Mouse (Mus musculus): ENCODE measurements around the gene Mkln1. TPM values are rescaled to one million over a fixed set of nuclear protein-coding genes. Genes with fewer than 3 reads are reported as not detected.
A peak's percentile ranks its signal among the peaks of the same experiment; 100 is the strongest.

Gene Mkln1
- polyA plus RNA-seq, 1 experiment from 2014 or later, result 152 TPM

DNA sequence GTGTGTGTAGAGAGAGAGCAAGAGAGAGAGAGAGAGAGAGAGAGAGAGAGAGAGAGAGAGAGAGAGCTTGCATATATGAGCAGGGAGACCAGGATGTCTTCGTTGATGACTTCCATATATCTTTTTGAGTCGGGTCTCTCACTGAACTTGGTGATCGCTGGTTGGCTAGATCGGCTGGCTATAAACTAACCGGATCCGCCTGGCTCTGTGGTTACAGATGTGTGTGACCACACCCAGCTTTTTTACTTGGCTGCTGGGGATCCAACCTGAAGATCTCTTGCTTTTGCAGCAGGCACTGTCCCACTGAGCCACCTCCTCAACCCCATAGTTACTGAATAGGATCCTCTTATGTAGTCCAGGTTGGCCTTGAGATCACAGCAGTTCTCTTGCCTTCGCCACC, 15.5 kb upstream of the Mkln1 start:
- Histone ChIP-seq H3K4me2 (replicated peaks) (no peak overlapping the region), H3K27ac (replicated peaks) (no peak overlapping the region), H3K4me1 (no peaks in the 10 kb centered on the region), H3K36me3 (no peaks in the 10 kb centered on the region), H3K27me3 (no peaks in the 10 kb centered on the region), H3K9ac (replicated peaks) (no peak overlapping the region), H3K9me3 (no peaks in the 10 kb centered on the region), H3K4me3 (no peak overlapping the region)
- 95% methylated on average over 7 of the region's 7 CpGs for WGBS
- ATAC-seq (replicated peaks), result no peak

DNA sequence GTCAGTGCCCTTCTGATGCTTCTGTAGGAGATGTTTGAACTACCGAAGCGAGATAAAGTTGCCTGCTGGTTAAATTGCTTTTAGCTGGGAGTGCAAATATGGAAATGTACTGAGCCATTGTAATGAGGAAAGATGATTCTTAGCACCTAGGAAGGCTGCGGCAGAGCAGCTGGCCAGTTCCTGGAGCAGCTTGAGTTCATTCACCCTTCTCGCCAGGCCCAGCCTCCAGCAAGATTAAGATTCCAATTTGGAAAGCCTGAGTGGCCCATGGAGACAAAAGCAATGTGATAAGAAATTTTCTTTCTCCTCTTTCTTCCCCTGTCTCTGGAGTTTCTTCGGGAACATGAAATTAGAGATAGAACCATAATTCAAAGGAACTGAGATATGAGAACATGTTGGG, 13.7 kb upstream of the Mkln1 start:
- Histone ChIP-seq H3K9me3 (no peaks in the 10 kb centered on the region), H3K4me2 (replicated peaks) (no peak overlapping the region), H3K27me3 (no peaks in the 10 kb centered on the region), H3K4me3 (no peak overlapping the region), H3K9ac (replicated peaks) (no peak overlapping the region), H3K4me1 (0 out of 2 replicates have a peak, but pooled peaks cover 4% of the 10 kb centered on the region), H3K36me3 (no peaks in the 10 kb centered on the region), H3K27ac (replicated peaks) (no peak overlapping the region)
- no peak for ATAC-seq (replicated peaks)
- WGBS, result 69% methylated on average over 5 of the region's 5 CpGs

DNA sequence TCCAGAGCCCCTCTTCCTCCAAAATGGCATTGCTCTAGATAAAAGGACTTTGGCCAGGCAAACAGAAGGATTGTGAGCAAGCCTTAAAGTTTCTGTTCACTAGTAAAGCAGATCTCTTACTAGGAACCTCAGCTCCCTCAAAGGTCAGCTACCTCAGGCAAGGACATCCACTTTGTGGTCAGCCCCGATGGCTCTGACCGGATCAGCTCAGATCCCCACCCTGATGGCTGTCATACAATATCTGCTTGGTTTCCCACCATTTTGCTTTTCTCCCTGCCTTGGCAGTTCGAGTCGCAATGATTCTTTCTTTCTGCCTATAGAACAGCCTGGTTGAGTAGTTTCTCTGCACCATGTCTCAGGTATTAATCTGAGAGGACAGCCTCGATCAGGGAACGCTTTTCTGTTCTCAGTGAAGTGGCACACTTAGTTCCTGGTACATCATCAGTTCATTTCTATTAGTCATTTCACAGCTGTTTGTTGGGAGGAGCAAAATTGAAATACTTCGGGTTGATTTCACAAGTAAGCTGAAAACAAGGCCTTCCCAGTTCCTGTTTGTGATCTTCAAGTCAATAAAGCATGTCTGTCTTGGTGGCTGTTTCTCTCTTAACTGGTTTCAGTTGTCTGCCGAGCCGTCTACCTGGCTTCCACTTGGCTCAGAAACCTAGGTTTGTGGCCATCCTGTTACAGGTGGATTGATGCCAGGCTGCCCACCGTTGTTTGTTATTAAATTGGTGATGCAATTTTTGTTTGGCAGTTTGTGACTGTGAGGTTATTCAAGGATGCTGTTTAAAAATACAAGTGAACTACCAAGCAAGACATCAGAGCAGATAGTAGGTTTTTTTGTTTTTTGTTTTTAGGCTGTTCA, 13.0 kb upstream of the Mkln1 start:
- no peaks in the 10 kb centered on the region for H3K27me3 ChIP-seq
- H3K9ac ChIP-seq (replicated peaks), result no peak overlapping the region
- no peaks in the 10 kb centered on the region for H3K36me3 ChIP-seq
- H3K9me3 ChIP-seq, result no peaks in the 10 kb centered on the region
- ATAC-seq (replicated peaks), result no peak
- WGBS, result 89% methylated on average over 10 of the region's 10 CpGs
- no peak overlapping the region for H3K27ac ChIP-seq (replicated peaks)
- H3K4me1 ChIP-seq, result 0 out of 2 replicates have a peak, but pooled peaks cover 5% of the 10 kb centered on the region
- H3K4me3 ChIP-seq, result no peak overlapping the region
- H3K4me2 ChIP-seq (replicated peaks), result no peak overlapping the region

DNA sequence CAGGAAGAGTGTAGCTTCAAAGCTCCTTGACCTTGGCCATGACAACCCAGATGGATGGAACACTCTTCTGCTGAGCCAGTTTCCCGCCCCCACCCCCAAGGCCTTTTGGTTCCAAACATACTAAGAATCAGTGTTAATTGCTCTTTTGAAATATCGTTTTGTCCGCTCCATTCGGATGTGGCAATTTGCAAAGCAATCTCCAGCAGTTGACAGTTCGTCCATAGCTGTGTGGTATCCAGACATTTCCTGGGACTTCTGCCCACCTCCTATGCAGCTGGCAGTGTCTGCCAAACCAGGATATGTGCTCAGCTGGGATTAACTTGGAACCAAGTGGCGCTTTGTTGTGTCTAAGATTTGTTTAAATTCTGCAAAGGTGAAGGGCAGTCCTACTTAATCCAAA, 8.8 kb upstream of the Mkln1 start:
- Histone ChIP-seq H3K4me1 (0 out of 2 replicates have a peak, but pooled peaks cover 5% of the 10 kb centered on the region), H3K4me3 (no peak overlapping the region), H3K36me3 (no peaks in the 10 kb centered on the region), H3K9ac (replicated peaks) (no peak overlapping the region), H3K4me2 (replicated peaks) (no peak overlapping the region), H3K27ac (replicated peaks) (no peak overlapping the region), H3K9me3 (no peaks in the 10 kb centered on the region), H3K27me3 (no peaks in the 10 kb centered on the region)
- no peak for ATAC-seq (replicated peaks)
- WGBS, result 65% methylated on average over 6 of the region's 6 CpGs

DNA sequence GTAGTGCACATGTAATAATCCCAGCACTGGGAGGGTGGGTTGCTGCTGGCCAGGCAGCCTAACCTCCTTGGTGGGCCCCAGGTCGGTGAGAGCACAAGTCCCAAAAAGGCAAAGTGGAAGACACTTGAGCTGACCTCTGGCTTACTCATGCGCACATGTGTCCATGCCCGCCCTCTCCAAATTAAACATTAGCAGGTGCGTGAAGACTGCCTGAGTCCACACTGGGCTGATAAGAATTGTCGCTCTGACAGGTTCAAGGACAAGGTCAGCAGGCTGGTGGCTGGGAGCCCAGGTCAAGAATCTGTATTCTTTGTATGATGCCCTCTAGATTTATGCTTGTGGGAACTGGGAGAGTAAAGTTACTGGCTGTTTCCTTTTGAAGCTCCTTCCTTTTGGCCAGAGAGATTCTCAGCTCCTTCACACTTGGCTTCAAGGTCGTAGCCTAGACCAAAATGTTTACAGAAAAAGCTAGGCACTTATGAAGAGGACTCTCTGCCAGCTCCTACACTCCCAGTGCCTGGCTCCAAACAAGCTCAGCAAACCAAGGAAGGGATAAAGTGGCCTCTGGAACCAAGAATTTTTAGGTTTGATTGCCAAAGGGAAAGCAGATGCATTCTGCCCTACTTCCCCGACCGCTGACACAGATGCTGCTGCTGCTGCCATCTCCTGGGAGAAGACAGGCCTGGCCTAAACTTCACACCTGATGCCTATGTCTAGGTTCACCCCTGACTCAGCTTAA, 8.1 kb upstream of the Mkln1 start:
- H3K4me2 ChIP-seq (replicated peaks), result no peak overlapping the region
- no peaks in the 10 kb centered on the region for H3K9me3 ChIP-seq
- no peaks in the 10 kb centered on the region for H3K27me3 ChIP-seq
- WGBS, result 81% methylated on average over 8 of the region's 8 CpGs
- 0 out of 2 replicates have a peak, but pooled peaks cover 5% of the 10 kb centered on the region for H3K4me1 ChIP-seq
- ATAC-seq (replicated peaks), result no peak
- no peaks in the 10 kb centered on the region for H3K36me3 ChIP-seq
- no peak overlapping the region for H3K4me3 ChIP-seq
- H3K9ac ChIP-seq (replicated peaks), result no peak overlapping the region
- no peak overlapping the region for H3K27ac ChIP-seq (replicated peaks)

DNA sequence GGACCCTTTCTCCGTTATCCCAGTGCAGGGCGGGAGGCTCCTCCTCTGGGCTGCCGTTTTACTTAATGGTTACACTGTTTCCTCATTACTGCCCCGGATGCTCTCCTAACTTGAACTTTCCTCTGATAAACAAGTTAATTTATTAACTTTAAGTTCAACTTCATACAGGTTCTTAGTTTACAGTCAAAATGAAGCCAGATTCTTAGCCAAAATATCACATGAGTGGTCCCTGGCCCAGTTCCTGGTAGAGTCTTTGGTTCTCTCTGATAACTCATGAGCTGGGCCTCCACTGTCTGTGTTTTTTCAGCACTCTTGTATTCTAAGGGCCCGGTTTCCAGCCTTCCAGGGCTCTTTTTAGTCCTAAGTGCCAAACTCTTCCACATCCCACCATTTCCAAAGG, 5.7 kb upstream of the Mkln1 start:
- H3K27me3 ChIP-seq, result no peaks in the 10 kb centered on the region
- H3K36me3 ChIP-seq, result no peaks in the 10 kb centered on the region
- no peak overlapping the region for H3K27ac ChIP-seq (replicated peaks)
- no peak overlapping the region for H3K4me3 ChIP-seq
- no peak for ATAC-seq (replicated peaks)
- H3K4me2 ChIP-seq (replicated peaks), result no peak overlapping the region
- 92% methylated on average over 5 of the region's 5 CpGs for WGBS
- peaks cover 7% of the 10 kb centered on the region; the same call in 1 of the 2 replicates for H3K4me1 ChIP-seq
- H3K9me3 ChIP-seq, result no peaks in the 10 kb centered on the region
- H3K9ac ChIP-seq (replicated peaks), result no peak overlapping the region

DNA sequence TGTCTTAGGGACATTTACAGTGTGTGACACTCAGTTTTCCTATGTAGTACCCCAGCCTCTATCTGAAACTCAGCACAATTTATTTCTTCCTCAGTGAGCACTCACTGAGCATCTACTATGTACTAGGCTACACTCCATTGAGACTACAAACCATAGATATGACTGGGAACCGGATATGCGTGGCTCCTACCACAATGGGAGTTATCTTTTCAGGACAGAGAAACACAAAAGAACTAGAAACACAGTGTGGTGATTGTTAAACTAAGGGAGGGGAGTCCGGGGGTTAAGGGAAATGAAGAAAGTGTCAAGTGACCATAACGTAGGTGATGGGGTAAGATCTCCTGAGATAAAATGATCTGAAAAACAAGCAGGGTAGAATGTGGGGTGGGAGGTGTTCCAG, 2.4 kb upstream of the Mkln1 start:
- Histone ChIP-seq H3K36me3 (no peaks in the 10 kb centered on the region), H3K4me2 (replicated peaks) (no peak overlapping the region), H3K27me3 (no peaks in the 10 kb centered on the region), H3K4me3 (no peak overlapping the region), H3K9me3 (no peaks in the 10 kb centered on the region), H3K27ac (replicated peaks) (no peak overlapping the region), H3K9ac (replicated peaks) (no peak overlapping the region), H3K4me1 (peaks cover 24% of the 10 kb centered on the region)
- ATAC-seq (replicated peaks), result no peak
- 79% methylated on average over 4 of the region's 4 CpGs for WGBS

DNA sequence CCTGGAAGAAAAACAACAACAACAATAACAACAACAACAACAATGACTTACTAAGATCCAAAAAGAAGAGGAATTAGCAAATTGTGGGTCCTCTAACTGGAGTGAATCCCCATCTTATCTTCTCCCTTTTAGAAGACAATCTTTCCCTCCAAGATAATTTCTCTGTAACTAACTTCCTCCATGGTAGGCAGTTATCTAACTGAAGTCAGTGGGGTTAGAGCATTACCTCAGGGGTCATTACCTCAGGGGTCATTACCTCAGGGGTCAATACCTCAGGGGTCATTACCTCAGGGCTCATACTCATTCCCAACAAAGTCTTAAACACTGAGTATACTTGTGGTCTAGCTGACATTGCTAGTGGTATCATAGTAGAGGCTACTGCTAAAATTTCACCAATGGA, 1.2 kb upstream of the Mkln1 start:
- ATAC-seq (replicated peaks), result no peak

DNA sequence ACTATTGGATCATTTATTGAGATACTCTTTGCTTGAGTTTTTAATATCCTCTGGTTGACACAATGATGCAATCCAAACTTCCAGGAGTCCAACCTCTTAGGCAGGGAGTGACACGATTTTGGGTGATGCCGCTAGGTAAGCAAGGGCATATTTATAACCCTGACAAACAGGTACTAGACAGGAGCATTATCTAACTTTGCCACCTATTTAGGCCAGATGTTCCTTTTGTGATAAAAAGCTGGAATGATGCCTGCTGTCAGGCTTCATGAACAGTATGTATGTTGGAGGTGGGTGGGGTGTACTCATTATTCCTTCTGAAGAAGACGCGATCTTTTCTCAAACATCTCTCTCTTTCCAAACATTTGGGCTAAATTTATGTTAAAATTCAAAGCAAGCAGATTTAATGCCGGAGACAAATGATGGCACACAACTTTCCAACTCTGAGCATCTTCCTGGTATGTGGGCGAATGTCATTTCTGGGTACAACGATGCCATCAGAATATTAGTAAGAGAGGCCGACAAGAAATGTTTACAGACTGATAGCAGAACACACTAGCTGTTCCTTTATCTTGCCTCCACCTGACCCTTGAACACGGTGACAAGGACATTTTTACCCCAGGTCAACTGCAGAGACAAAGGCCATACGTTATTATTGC, 632 bp upstream of the Mkln1 start:
- H3K27ac ChIP-seq (replicated peaks), result peak overlapping the region; percentile 93
- no peaks in the 10 kb centered on the region for H3K36me3 ChIP-seq
- H3K9me3 ChIP-seq, result no peaks in the 10 kb centered on the region
- peaks cover 27% of the 10 kb centered on the region for H3K4me1 ChIP-seq
- 61% methylated on average over 10 of the region's 10 CpGs for WGBS
- peak overlapping the region; percentile 95 for H3K9ac ChIP-seq (replicated peaks)
- ATAC-seq (replicated peaks), result 0 out of 2 replicates have a peak, but pooled peaks have one; percentile 1
- H3K27me3 ChIP-seq, result no peaks in the 10 kb centered on the region
- H3K4me2 ChIP-seq (replicated peaks), result peak overlapping the region; percentile 91
- peak overlapping the region; percentile 63 for H3K4me3 ChIP-seq

More for the DNA sequence above, 1.2 kb upstream of the Mkln1 start:
- no peaks in the 10 kb centered on the region for H3K9me3 ChIP-seq
- H3K4me1 ChIP-seq, result peaks cover 27% of the 10 kb centered on the region
- no peaks in the 10 kb centered on the region for H3K36me3 ChIP-seq
- H3K27me3 ChIP-seq, result no peaks in the 10 kb centered on the region
- H3K4me2 ChIP-seq (replicated peaks), result no peak overlapping the region
- no peak overlapping the region for H3K9ac ChIP-seq (replicated peaks)
- no peak overlapping the region for H3K4me3 ChIP-seq
- no peak overlapping the region for H3K27ac ChIP-seq (replicated peaks)

DNA sequence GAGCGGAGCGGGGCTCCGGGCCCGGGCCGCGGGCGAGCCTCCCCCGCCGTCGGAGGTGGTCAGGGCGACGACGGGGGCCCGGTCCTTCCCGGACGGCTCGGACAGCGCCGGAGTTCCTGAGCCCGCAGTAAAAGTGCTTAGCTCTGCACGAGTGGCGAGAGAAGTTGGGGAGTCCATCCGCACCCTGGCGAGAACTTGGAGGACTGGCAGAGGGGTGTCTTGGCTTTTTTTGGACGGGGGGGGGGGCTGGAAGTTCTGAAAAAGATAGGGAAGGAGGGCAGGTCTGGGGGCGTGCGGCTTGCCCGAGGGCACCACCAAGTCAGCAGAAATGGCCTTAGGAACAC, 643 bp downstream of the Mkln1 start:
- peak overlapping the region; percentile 95 for H3K9ac ChIP-seq (replicated peaks)
- peak overlapping the region; percentile 93 for H3K27ac ChIP-seq (replicated peaks)
- no peaks in the 10 kb centered on the region for H3K36me3 ChIP-seq
- under 1% methylated on average over 28 of the region's 28 CpGs for WGBS
- H3K4me2 ChIP-seq (replicated peaks), result peak overlapping the region; percentile 91
- no peaks in the 10 kb centered on the region for H3K27me3 ChIP-seq
- peak; percentile 10; the same call in 1 of the 2 replicates for ATAC-seq (replicated peaks)
- peaks cover 29% of the 10 kb centered on the region for H3K4me1 ChIP-seq
- peak overlapping the region; percentile 63 for H3K4me3 ChIP-seq
- no peaks in the 10 kb centered on the region for H3K9me3 ChIP-seq

DNA sequence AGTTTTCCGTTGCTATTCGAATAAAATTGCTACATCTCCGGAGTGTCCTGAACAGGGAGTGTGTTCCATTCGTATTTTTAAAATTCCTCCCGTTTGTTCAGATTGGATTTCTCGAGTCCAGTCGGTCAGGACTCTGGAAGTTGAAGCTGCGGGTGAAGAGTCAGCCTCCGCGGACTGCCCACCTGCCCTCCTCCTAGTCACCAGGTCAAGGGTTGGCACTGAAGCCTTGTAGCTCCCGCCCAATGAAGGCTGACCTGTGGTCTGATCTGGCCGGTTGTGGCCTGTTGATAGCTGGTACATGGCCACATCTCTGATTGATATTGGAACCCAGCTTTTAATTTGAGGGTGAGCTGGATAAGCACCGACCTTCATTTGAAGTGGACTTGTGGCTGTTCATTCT, 1.0 kb downstream of the Mkln1 start:
- peaks cover 32% of the 10 kb centered on the region for H3K4me1 ChIP-seq
- ATAC-seq (replicated peaks), result no peak
- 1% methylated on average over 13 of the region's 13 CpGs for WGBS
- peak overlapping the region; percentile 93; the same call in 1 of the 2 replicates for H3K27ac ChIP-seq (replicated peaks)
- peak overlapping the region; percentile 95 for H3K9ac ChIP-seq (replicated peaks)
- peak overlapping the region; percentile 91 for H3K4me2 ChIP-seq (replicated peaks)
- H3K9me3 ChIP-seq, result no peaks in the 10 kb centered on the region
- no peaks in the 10 kb centered on the region for H3K36me3 ChIP-seq
- H3K4me3 ChIP-seq, result peak overlapping the region; percentile 63
- H3K27me3 ChIP-seq, result no peaks in the 10 kb centered on the region

DNA sequence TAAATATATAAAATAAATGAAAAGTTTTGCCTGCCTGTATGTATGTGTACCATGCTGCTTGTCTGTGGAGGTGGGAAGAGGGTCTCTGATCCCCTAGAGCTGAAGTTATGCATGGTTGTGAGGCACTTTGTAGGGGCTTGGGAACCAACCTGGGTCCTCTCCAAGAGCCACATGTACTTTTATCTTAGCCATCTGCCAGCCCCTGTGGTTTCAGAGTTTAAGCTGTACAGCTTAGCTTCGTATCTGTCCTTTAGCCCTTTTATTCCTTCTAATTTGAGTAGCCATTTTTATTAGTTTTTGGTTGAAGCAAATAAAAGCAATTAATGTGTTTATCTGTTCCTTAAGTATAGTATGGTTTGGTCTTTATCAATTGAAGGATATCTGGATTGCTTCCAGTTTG, 12.5 kb downstream of the Mkln1 start:
- 45% methylated on average over 1 of the region's 1 CpGs for WGBS
- H3K27me3 ChIP-seq, result no peaks in the 10 kb centered on the region

More for the DNA sequence above, 12.5 kb downstream of the Mkln1 start:
- H3K4me3 ChIP-seq, result no peak overlapping the region
- no peaks in the 10 kb centered on the region for H3K36me3 ChIP-seq
- no peak for ATAC-seq (replicated peaks)
- H3K4me2 ChIP-seq (replicated peaks), result no peak overlapping the region
- no peaks in the 10 kb centered on the region for H3K9me3 ChIP-seq
- H3K4me1 ChIP-seq, result peaks cover 41% of the 10 kb centered on the region
- H3K9ac ChIP-seq (replicated peaks), result no peak overlapping the region
- H3K27ac ChIP-seq (replicated peaks), result no peak overlapping the region
